Mouse (Mus musculus): ENCODE measurements at regions not wholly inside any gene's neighbourhood (a gene's known extent, or its start where the extent isn't known, plus 50 kb on each side); places are given as distances from the start of the nearest gene placed in this dataset.

DNA sequence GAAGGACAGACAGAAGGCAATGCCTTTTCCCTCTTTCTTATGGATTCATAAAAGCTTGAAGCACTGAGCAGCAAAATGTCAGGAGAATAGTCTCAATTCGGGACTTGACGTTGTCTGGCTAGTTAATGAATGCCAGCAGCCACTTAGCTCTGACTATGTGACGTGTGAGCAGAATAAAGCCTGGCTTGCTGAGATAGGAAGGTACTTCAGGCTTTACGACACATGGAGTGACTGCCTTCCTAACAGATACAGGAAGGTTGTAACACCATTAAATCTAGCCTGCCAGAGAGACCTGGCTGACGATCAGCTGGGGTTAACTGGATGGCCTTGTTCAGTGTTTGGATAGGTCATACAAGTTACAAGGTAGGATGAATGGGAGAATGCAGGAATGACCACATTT, 111.7 kb downstream of the 4933412E24Rik start:
- no peak for TF ChIP-seq CTCF (IDR thresholded peaks at IDR 0.05; ENCODE audit: borderline replicate concordance, insufficient read depth, low read depth, low read length)
- TF ChIP-seq POLR2A (IDR thresholded peaks at IDR 0.05; ENCODE audit: borderline replicate concordance, insufficient read depth, low read length), result no peak

Data from cerebellum, adult 2 months (tissue).